Mouse (Mus musculus) megakaryocyte, embryonic 14.5 days (primary cell): Measurements from ENCODE around the gene Gm42517.

ENCODE experiments used
- FLI1 ChIP-seq: IDR thresholded peaks from 2 replicates; pipeline ENCODE4 v1.6.1; 2012; ENCODE audit warnings: low read length, inconsistent platforms, mixed read lengths
- GATA1 ChIP-seq: IDR thresholded peaks from 3 replicates; pipeline ENCODE4 v1.6.1; 2012; ENCODE audit warnings: mixed read lengths, low read length, inconsistent platforms, borderline replicate concordance

DNA sequence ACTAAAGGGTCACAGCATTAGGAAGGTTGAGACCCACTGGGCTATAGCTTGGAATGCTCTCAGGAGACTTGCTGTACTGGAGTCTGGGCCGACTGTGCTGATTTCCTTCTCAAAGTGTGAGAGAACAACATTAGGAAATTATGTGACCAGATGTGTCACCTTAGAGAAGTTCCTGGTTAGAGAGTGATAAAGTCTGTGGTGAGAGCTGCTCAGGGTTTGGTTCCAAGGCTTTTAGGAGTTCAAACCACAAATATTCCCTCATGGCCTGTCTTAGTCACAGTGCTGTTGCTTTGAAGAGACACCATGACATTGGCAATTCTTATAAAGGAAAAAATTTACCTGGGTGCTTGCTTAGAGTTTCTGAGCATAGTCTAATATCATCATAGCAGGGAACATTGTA is 8.3 kb upstream of the Gm42517 start:
- TF ChIP-seq GATA1 (no peak), FLI1 (no peak)
